Mouse (Mus musculus) forebrain, postnatal 0 days (tissue): ENCODE measurements around the gene Cdkal1. TPM values are rescaled to one million over a fixed set of nuclear protein-coding genes. Genes with fewer than 3 reads are reported as not detected.

Source experiments
- ATAC-seq: fragments of 200-750 bp; cut with Nextera tagmentation; 2 replicates; pipeline ENCODE4 v1.8.0; 2017; ENCODE audit warnings: mild to moderate bottlenecking, moderate library complexity
- DNase-seq: peaks from one replicate; pipeline ENCODE4 v3.0.0-alpha.2; 2015
- H3K27ac ChIP-seq: fragments of 300-500 bp; sonication (generic); 2 replicates; pipeline ENCODE4 v1.5.1; 2014; ENCODE audit warnings: low read depth, mild to moderate bottlenecking, antibody characterized with exemption, low read length, moderate library complexity, mixed read lengths
- H3K27me3 ChIP-seq: fragments of 300-500 bp; sonication (generic); 2 replicates; pipeline ENCODE4 v1.6.1; 2014; ENCODE audit warnings: mild to moderate bottlenecking, low read length, mixed read lengths; ENCODE audit not compliant: insufficient read depth
- H3K36me3 ChIP-seq: fragments of 300-500 bp; sonication (generic); 2 replicates; pipeline ENCODE4 v1.6.1; 2014; ENCODE audit warnings: mild to moderate bottlenecking, moderate library complexity; ENCODE audit not compliant: insufficient read depth
- H3K4me1 ChIP-seq: fragments of 300-500 bp; sonication (generic); 2 replicates; pipeline ENCODE4 v1.6.1; 2014; ENCODE audit warnings: antibody characterized with exemption; ENCODE audit not compliant: insufficient read depth
- H3K4me2 ChIP-seq: fragments of 300-500 bp; sonication (generic); 2 replicates; pipeline ENCODE4 v1.6.1; 2014; ENCODE audit warnings: low read depth, mild to moderate bottlenecking, moderate library complexity
- H3K4me3 ChIP-seq: fragments of 300-500 bp; sonication (generic); 2 replicates; pipeline ENCODE4 v1.5.1; 2014; ENCODE audit warnings: low read depth, low read length, mixed read lengths
- H3K9ac ChIP-seq: fragments of 300-500 bp; sonication (generic); 2 replicates; pipeline ENCODE4 v1.6.1; 2014; ENCODE audit warnings: mild to moderate bottlenecking
- H3K9me3 ChIP-seq: fragments of 300-500 bp; sonication (generic); 2 replicates; pipeline ENCODE4 v1.6.1; 2016; ENCODE audit warnings: low read length
- CTCF ChIP-seq: sonication (generic); IDR thresholded peaks from 2 replicates; pipeline ENCODE4 v1.5.1; 2016; ENCODE audit warnings: antibody characterized with exemption, control low read depth, low read depth
- WGBS: fragments of 180-500 bp; shearing (Covaris S2); extraction: QIAGEN DNeasy Blood & Tissue Kit; methylation state at CpG from one replicate; pipeline ENCODE4 v1.1.7; 2014; 5-methylcytosine and 5-hydroxymethylcytosine counted together
- polyA plus RNA-seq: library from polyadenylated mRNA; unstranded; fragments of >200 nt; fragmentation: Nextera tagmentation; extraction: Ambion mirVana; gene quantifications from 2 replicates; pipeline ENCODE4 v1.2.1, GENCODE M21; 2015
- total RNA-seq: library from RNA; depleted of rRNA; stranded (reverse); fragments of >200 nt; gene quantifications from 2 replicates; pipeline ENCODE4 v1.2.3, GENCODE M21; 2014; rRNA removed

The Cdkal1 gene
- total and polyA plus RNA-seq, 2 experiments from 2014 or later = 16.7 to 18.3 TPM

GRCm38 (mm10) chr13:29156703-29157102 is 698.8 kb downstream of the Cdkal1 start:
- H3K4me3 ChIP-seq = no peak overlapping the region
- no peak for ATAC-seq
- 27% methylated on average over 4 of the region's 4 CpGs for WGBS
- no peak overlapping the region for H3K9ac ChIP-seq
- TF ChIP-seq CTCF = peak; percentile 25; the same call in 1 of the 2 replicates
- H3K27me3 ChIP-seq = no peaks in the 10 kb centered on the region
- no peak overlapping the region for H3K4me2 ChIP-seq
- DNase-seq = no peak
- H3K9me3 ChIP-seq = no peaks in the 10 kb centered on the region
- H3K36me3 ChIP-seq = no peaks in the 10 kb centered on the region
- H3K27ac ChIP-seq = no peak overlapping the region
- no peaks in the 10 kb centered on the region for H3K4me1 ChIP-seq

GRCm38 (mm10) chr13:29155297-29155696 is 700.2 kb downstream of the Cdkal1 start:
- 88% methylated on average over 3 of the region's 3 CpGs for WGBS
- Histone ChIP-seq H3K9me3 (no peaks in the 10 kb centered on the region), H3K4me1 (no peaks in the 10 kb centered on the region), H3K4me2 (no peak overlapping the region), H3K9ac (no peak overlapping the region), H3K27ac (no peak overlapping the region), H3K36me3 (no peaks in the 10 kb centered on the region), H3K4me3 (no peak overlapping the region), H3K27me3 (no peaks in the 10 kb centered on the region)
- DNase-seq (no peak), ATAC-seq (no peak)
- no peak for TF ChIP-seq CTCF

- DNase-seq (no peak), ATAC-seq (no peak)
- WGBS = 66% methylated on average over 13 of the region's 13 CpGs
- Histone ChIP-seq H3K27ac (no peak overlapping the region), H3K4me1 (no peaks in the 10 kb centered on the region), H3K4me2 (no peak overlapping the region), H3K4me3 (no peak overlapping the region), H3K9me3 (no peaks in the 10 kb centered on the region), H3K9ac (no peak overlapping the region), H3K27me3 (no peaks in the 10 kb centered on the region), H3K36me3 (no peaks in the 10 kb centered on the region)
- TF ChIP-seq CTCF = no peak
Observed at GRCm38 (mm10) chr13:29150120-29150519, 705.4 kb downstream of the Cdkal1 start.

DNA sequence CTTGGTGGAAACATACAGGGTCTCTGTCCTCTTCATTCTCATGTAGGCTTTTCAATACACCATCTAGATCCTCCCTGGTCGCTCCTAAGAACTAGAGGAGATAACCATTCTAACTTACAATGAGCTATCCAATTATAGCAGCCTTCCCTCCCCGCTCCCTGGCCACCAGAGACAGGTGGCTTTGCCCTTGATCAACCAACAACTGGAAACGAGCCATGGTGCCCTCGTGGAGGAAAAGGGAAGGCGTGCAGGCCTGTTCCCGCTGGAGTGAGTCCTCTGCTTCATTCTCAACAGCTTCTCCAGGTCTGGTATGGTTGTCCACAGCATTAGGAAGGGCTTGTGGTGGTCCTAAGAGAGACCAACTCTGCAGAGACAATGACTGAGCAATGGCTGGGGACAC is 706.1 kb downstream of the Cdkal1 start:
- H3K36me3 ChIP-seq = no peaks in the 10 kb centered on the region
- no peak overlapping the region for H3K4me2 ChIP-seq

DNA sequence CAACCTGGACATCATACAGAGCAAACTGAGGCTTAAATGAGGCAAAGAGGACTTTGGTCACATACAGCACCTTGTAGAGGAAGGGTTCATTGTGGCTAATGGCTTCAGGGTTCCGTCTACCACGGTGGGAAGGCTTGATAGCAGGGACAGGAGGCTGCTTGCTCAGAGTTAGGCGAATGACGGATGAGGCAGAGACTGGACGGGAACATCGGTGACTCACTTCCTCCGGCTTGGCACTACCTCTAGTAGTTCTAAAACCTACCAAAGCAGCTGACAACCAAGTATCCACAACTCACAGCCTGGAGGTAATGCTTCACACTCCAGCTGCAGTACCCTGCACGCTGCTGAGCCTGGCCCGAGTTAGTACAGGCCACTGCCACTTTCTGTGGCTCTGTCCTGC is 706.9 kb downstream of the Cdkal1 start:
- no peak for ATAC-seq
- Histone ChIP-seq H3K27ac (no peak overlapping the region), H3K9ac (no peak overlapping the region), H3K4me3 (no peak overlapping the region), H3K4me1 (no peaks in the 10 kb centered on the region), H3K27me3 (no peaks in the 10 kb centered on the region), H3K4me2 (no peak overlapping the region), H3K9me3 (no peaks in the 10 kb centered on the region), H3K36me3 (no peaks in the 10 kb centered on the region)
- TF ChIP-seq CTCF = no peak
- DNase-seq = no peak
- 93% methylated on average over 9 of the region's 9 CpGs for WGBS

More for the DNA sequence above, 706.1 kb downstream of the Cdkal1 start:
- DNase-seq = no peak
- no peak for TF ChIP-seq CTCF
- no peak overlapping the region for H3K9ac ChIP-seq
- no peaks in the 10 kb centered on the region for H3K4me1 ChIP-seq
- H3K9me3 ChIP-seq = no peaks in the 10 kb centered on the region
- H3K27ac ChIP-seq = no peak overlapping the region
- 73% methylated on average over 6 of the region's 6 CpGs for WGBS
- H3K4me3 ChIP-seq = no peak overlapping the region
- no peak for ATAC-seq
- H3K27me3 ChIP-seq = no peaks in the 10 kb centered on the region

Other genes starting within 250 kb of the Cdkal1 start
- gene E2f3, start 130.4 kb upstream of the Cdkal1 start, total RNA-seq = 8.5 and 11.3 TPM in 2 replicates
- 2.5 and 3.5 TPM in 2 replicates for gene E2f3, start 130.4 kb upstream of the Cdkal1 start, polyA plus RNA-seq